Mouse (Mus musculus): ENCODE measurements around the gene Galnt6.

GRCm38 (mm10) chr15:100722564-100722963 is 6.6 kb downstream of the Galnt6 start:
- TF ChIP-seq GATA1 (IDR thresholded peaks at IDR 0.05; ENCODE audit: low read length) (no peak), TAL1 (IDR thresholded peaks at IDR 0.05; ENCODE audit: low read length) (no peak)

Measured in erythroblast, embryonic 14.5 days (primary cell).